Mouse (Mus musculus): ENCODE results near the gene Lrrk1.

Lrrk1 gene

GRCm38 (mm10) chr7:66297656-66298021 is 90.5 kb downstream of the Lrrk1 start:
- no peak for DNase-seq (ENCODE audit: low read depth)

DNA sequence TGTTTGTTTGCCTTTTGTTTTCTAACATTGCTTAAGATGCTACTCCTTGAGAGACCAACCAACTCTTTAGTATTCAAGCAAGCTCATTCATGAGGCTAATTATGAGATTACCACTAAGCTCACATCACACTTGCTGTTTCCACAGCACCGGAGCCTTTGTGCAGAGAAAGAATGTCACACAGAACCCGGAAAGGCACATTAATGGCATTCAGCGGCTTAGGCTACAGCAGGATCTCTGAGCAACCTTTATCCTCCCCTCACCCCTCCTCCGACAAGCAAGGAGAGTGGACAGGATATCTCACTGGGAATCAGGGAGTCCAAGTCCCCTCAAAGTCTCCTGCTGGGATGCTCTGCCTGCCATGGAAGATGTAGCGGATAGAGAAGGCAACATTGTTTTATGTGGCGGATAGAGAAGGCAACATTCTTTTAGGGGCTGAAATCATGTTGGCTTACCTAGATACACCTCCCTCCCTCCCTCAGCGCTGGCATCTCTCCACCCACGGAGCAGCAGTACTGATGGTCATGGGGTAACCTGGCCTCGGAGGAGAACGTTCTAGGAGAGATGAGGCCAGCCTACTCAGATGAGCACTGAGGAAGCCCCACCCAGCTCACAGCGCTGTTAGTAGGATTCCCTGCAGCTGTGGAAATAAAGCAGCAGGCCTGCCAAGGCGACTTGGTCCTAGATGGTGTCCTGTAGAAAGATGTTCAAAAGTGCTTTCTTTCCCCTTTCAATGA is 91.1 kb downstream of the Lrrk1 start:
- no peak for DNase-seq (ENCODE audit: low read depth)

- DNase-seq (ENCODE audit: low read depth): no peak
Measured at GRCm38 (mm10) chr7:66292552-66293376, 95.4 kb downstream of the Lrrk1 start.

DNA sequence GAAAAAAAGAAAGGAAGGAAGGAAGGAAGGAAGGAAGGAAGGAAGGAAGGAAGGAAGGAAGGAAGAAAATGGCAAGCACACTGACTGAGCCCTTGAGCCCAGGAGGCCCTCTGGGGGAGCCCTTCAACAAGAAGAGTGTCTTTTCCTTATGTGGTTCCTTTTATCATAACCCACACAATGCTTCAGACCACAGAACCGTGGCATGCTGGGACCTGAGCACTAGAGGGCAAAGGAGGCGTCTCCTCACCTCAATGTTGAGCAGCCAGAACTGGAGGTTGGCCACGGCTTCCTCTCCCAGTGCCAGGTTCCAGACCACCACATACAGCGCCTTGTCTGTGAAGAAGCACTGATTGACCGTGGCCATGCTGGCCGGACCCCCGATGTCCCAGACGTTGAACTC is 96.1 kb downstream of the Lrrk1 start:
- no peak for DNase-seq (ENCODE audit: low read depth)

DNA sequence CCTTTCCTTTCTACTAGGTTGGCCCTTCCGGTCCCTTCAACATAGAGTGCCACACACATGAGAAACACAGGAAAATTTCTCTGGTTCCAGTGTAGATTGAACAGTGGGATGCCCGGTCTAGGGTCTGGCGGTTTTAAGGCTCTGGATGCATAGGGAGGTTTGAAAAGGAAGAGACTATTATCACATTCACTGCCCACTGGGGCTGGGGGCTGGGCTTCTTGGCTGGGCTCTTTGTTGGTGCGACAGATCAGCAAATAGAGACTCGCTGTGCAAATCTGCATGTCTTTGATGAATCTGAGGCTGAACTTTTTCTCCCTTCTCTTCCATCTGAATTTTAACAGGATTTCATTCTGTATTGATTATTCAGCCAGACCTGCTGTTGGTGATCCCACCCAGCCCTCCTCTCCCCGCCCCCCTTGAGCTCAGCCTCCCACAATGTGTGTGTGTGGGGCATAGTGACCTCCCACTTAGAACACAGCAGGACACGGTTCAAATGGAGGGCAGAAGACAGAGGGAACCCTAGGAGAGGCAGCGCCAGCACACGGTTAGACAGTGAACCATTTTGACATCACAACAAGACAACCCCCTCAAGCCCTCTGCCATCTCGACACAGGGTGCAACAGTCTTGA is 105.1 kb downstream of the Lrrk1 start:
- DNase-seq (ENCODE audit: low read depth): no peak

DNA sequence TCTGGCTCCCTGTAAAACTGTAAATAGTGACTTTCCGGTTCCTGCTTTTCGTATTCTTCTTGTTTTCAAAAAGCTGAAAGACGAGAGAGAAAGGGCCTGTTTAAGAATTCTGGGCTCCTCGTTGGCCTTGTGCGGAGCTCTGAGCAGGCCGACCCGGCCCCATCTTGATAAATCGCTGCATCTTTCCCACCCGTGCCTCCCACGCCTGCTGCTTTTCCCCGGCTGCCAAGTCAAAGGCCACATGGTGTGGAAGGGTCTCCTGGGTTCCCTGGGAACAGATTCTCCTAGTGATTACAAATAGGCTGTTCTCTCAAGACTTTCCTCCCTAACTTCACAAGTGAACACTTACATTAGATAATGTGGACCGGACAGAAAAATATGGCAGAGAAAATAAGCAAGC is 105.9 kb downstream of the Lrrk1 start:
- DNase-seq (ENCODE audit: low read depth): no peak

DNA sequence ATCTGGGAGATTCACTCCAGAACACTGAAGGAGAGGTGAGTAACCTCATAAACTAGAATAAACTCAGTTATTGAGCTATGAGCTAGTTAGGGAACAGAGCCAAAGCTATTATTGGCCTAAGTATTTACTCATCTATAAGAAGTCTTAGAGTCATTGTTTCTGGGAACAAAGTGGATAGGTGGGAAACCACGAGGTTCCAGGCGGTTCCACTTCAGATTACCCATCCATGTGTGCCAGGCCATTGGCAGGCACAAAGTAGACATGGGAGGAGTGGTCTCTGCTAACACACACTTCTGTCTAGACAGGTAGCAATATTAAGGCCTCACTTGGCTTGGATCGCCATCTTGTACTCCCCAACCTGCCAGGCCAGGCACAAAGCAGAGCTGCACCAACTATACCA is 110.1 kb downstream of the Lrrk1 start:
- DNase-seq (ENCODE audit: low read depth): no peak

DNA sequence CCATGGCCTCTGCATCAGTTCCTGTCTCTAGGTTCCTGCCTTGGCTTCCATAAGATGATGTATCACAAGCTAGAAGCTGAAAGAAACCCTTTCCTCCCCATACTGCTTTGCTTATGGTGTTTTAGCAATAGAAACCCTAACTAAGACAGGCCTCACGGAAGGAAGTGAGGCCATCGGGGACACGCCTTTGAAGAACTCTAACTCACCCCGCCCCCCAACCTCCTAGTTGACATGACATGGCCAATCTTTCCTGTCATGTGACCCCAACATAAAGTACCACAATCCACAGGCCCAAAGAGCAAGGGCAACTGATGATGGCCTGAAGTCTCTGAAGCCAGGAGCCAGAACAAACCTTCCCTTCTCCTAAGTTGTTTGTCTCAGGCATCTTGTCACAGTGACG is 114.7 kb downstream of the Lrrk1 start:
- peak; percentile 58 for DNase-seq (ENCODE audit: low read depth)

DNA sequence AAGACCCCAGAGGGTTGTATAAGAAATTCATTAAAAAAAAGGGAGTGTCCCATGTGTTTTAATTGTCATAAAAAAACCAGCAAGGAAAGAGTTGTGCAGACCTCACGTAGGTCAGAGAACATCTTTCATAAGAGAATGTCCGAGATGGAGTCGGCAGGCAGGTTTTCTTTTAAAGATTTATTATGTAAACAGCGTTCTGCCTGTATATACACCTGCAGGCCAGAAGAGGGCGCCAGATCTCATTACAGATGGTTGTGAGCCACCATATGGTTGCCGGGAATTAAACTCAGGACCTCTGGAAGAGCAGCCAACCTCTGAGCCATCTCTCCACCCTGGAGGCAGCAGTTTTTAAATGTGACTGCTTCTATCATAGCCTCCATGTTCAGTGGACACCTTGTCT is 116.9 kb downstream of the Lrrk1 start:
- DNase-seq (ENCODE audit: low read depth): peak; percentile 19

DNA sequence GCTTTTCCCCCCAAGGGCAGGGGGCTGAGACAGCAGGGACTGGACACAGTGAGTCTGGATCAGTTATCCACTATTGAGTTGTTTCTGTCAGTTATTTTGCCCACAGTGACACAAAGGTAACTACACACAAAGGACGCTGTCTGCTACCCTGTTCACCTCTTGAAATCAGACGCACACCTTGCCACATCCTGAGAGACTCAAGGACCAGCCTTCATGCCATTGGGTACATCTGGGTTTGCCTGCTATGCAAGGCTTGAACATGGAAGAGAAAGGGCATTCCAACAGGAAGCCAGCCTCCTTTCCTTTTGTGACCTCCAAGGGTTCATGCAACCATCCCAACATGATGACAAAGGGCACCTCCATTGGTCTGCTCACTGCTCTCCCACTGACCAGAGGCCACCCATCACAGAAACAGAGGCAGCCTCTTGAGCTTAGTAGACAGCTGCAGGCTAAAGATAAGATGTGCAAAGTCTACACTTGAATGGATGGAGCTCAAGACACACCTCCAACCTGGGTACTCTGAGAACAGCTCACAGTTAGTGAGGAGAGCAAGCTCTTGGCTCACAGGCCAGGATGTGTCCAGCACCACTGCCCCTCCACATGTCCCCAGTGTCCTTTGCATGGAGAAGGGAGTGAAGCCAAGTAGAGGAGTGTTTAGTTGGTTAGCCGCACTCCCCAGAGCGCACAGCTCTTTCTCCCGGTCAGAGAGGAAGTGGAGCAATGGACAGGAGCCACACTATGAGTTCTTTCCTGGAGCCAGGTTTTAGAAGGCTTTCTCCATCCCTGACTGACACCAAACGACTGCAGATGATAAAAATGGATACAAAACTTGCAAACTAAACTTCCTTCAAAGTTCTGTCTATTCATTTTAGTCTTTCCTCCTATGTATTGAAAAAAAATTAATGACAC is 121.0 kb downstream of the Lrrk1 start:
- no peak for DNase-seq (ENCODE audit: low read depth)

DNA sequence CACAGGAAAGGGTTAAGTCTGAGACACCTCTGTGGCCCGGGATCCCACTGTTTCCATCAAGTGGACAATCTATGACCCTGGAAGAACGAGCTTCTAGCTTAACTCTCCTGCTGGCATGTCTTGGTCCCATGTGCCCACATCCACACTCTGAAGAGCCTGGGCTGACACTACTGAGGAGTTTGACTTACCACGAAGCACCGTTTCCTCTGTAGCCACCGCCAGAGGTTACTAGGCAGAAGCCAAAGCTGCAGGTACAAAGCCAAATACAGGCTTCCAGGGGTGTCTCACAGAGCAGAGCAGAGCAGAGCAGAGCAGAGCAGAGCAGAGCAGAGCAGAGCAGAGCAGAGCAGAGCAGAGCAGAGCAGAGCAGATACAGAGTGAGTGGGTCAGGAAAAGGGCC is 124.7 kb downstream of the Lrrk1 start:
- DNase-seq (ENCODE audit: low read depth): no peak

GRCm38 (mm10) chr7:66262570-66263156 is 125.5 kb downstream of the Lrrk1 start:
- DNase-seq (ENCODE audit: low read depth): peak; percentile 40

DNA sequence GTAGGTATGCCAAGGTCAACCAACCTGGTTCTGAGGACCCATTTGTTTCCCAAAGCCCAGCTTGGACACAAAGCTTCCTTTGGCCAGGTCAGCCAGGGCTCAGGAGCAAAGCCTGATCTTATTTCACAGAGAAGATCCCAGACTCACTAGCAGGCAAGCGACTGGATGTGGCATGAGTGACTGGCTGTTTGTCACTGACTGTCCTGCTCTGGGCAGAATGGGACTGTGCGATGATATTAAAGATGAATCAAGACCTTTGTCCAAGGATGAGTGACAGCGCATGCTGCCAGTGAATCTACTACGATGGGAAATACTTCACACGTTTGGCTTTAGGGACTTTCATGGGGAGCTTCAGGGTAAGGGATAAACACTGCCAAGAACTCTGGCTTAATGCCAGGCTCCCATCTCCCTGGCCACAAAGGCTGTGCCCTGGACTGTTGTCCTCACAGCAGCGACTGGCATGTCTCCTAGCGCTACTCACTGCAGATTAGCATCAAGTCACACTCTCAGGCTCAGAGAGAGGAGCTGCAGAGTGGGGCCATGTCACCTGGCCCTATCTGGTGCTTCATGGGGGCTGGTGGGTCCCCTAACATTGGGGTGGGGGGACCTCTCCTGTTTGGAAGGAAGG is 127.3 kb downstream of the Lrrk1 start:
- DNase-seq (ENCODE audit: low read depth): no peak

- no peak for DNase-seq (ENCODE audit: low read depth)
Measured at GRCm38 (mm10) chr7:66260295-66260694, 127.9 kb downstream of the Lrrk1 start.

- no peak for DNase-seq (ENCODE audit: low read depth)
Measured at GRCm38 (mm10) chr7:66259436-66260206, 128.5 kb downstream of the Lrrk1 start.

GRCm38 (mm10) chr7:66258997-66259396 is 129.2 kb downstream of the Lrrk1 start:
- DNase-seq (ENCODE audit: low read depth): no peak

DNA sequence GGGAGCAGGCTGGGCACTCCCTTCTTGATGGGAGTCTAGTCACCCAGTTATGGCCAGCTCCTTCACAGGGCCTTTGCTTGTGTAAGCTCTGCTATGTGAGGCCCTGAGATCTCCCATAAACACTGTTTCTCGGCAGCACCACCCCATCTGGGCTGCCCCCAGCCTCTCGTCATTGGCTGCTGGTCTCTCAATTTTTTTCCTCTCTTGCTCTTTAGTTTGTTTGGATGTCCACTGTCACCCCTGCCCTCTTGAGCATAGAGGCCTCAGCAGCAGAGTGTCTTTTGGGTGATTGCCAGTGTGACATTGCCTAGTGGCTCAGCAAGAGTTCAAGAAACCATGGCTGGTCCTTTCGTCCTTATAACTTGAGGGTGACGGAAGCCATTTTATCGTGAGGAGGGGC is 130.9 kb downstream of the Lrrk1 start:
- DNase-seq (ENCODE audit: low read depth): no peak

GRCm38 (mm10) chr7:66256441-66256840 is 131.7 kb downstream of the Lrrk1 start:
- DNase-seq (ENCODE audit: low read depth): no peak

- DNase-seq (ENCODE audit: low read depth): no peak
Measured at GRCm38 (mm10) chr7:66254993-66255392, 133.2 kb downstream of the Lrrk1 start.

DNA sequence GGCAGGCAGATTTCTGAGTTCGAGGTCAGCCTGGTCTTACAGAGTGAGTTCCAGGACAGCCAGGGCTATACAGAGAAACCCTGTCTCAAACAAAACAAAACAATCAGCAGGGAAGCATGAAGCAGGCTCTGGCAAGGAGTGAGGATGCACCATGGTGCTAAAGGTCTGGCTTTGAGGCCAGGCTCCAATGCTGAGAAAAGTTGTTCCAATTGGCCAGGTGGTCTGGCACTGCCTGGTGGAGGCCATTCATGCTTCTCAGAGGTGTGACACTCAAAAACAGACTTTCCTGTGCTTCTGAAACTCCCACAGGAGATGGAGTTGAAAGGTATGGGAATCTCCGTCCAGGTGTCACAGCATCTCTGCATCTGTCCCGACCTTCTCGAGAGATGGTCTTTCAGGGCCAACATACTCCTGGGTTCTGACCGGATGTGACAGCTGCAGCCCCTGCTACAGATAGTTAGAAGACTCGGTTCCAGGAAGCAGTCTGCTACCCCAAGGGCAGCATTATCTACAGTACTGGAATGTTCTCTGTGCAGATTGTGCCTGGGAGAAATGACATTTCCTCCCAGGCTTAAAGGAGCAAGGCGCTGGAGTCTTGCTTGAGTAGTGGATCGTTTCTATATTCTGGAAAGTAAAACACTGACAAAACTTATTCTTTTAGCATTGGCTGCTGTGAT is 134.0 kb downstream of the Lrrk1 start:
- DNase-seq (ENCODE audit: low read depth): no peak
